Mouse (Mus musculus) adrenal gland (tissue): ENCODE measurements around the gene Lbr.
"Not testable (repeated sequence)": the region's sequence is repeated elsewhere in the genome, so short reads cannot be mapped to it uniquely, and the experiment has no call there.

Experiments
- intact Hi-C: fragments of 180-260 bp; cut with DNase I; formaldehyde crosslinking; loops from one replicate; pipeline ENCODE4 v1.15.1; 2025

Gene Lbr

DNA sequence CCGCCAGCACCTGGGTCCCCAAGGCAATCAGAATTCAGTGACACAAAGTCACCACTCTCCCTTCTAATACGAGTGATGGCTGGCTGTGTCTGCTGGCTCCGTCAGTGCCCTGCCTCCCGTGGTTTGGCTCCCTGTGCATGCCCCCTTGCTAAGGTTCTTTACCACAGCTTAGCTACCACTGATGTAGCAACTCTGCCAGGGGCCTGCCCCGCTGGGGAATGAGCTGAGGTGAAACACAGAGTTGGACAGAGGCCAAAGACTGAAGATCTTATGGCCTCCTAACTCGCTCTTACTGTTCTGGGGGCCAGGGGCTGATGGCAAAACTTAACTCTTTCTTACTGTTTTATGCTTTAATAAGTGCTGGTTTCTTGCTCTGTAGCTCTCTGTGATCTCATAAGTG, 52.9 kb downstream of the Lbr start:
- intact Hi-C loops: no loop called here

DNA sequence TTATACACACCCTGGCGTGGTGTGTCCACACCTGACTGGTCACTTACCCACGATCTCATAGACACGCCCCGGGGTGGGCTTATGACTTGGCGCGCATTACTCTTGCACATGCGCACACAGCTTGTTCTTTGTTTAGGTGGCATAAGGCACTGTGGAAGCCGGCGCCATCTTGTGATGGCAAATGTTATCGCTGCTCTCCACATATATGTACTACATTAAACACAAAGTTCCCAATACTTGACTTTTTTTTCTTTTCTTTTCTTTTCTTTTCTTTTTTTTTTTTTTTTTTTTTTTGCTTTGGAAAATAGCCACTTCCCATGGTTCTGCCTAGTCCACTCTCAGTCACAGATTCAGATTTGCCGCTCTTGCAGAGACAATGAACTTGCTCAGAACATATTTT, 60.2 kb downstream of the Lbr start:
- intact Hi-C loops: not testable (repeated sequence)

DNA sequence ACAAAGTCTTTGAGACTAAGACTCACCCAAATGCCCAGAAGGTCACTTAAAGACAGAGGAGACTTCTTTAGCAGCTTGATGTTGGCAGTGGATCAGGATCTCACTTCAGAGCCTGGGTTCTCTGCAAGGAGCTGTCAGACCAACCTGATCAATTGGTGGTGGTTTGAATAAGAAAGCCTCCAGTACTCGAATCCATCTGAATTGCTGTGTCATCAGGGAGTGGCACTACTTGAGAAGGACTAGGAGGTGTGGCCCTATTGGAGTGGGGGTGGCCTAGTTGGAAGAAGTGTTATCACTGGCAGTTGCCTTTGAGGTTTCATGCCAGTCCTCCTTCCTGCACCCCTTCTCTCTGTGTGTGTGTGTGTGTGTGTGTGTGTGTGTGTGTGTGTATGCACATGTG, 66.3 kb downstream of the Lbr start:
- intact Hi-C loops: no loop called here

DNA sequence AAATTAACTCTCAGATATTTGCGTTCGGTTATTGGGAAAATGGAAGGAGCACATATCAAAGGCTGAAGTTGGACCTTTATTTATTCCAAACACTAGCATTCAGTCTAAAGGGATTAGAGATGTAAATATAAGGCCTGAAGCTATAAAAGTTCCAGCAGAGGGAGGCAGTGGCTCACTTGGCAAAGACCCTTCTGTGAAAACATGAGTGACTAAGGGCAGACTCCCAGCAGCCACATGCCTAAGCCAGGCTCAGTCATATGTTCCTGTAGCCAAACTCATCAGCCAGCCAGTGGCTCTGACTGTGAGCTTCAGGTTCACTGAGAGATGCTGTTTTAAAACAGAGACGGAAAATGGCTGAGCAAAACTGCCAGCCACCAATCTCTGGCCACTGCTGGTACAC, 71.0 kb downstream of the Lbr start:
- intact Hi-C loops: no loop called here

DNA sequence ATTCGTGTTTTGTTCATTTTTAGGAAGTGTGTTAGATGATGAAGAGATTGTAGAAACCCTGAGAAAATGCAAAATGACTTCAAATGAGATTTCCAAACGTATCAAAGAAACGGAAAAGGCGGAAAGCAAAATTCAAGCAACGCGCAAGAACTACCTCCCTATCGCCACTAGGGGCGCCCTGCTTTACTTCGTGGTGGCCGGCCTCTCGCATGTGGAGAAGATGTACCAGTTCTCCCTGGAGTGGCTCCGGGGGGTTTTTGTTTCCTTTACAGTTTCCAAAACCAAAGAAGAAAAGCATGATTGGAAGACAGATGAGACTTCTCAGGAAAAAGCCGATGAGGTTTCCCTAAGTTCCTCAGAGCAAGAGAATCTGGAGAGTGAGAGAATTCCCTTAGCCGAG, 73.5 kb downstream of the Lbr start:
- intact Hi-C loops: no loop called here
